Mouse (Mus musculus) forebrain, postnatal 0 days (tissue): ENCODE results near the gene Degs1. TPM values are rescaled to one million over a fixed set of nuclear protein-coding genes. Genes with fewer than 3 reads are reported as not detected.
A peak's percentile ranks its signal among the peaks of the same experiment; 100 is the strongest.

Experiments
- ATAC-seq: fragments of 200-750 bp; cut with Nextera tagmentation; 2 replicates; pipeline ENCODE4 v1.8.0; 2017; ENCODE audit warnings: mild to moderate bottlenecking, moderate library complexity
- DNase-seq: peaks from one replicate; pipeline ENCODE4 v3.0.0-alpha.2; 2015
- H3K27ac ChIP-seq: fragments of 300-500 bp; sonication (generic); 2 replicates; pipeline ENCODE4 v1.5.1; 2014; ENCODE audit warnings: low read depth, mild to moderate bottlenecking, antibody characterized with exemption, low read length, moderate library complexity, mixed read lengths
- H3K27me3 ChIP-seq: fragments of 300-500 bp; sonication (generic); 2 replicates; pipeline ENCODE4 v1.6.1; 2014; ENCODE audit warnings: mild to moderate bottlenecking, low read length, mixed read lengths; ENCODE audit not compliant: insufficient read depth
- H3K36me3 ChIP-seq: fragments of 300-500 bp; sonication (generic); 2 replicates; pipeline ENCODE4 v1.6.1; 2014; ENCODE audit warnings: mild to moderate bottlenecking, moderate library complexity; ENCODE audit not compliant: insufficient read depth
- H3K4me1 ChIP-seq: fragments of 300-500 bp; sonication (generic); 2 replicates; pipeline ENCODE4 v1.6.1; 2014; ENCODE audit warnings: antibody characterized with exemption; ENCODE audit not compliant: insufficient read depth
- H3K4me2 ChIP-seq: fragments of 300-500 bp; sonication (generic); 2 replicates; pipeline ENCODE4 v1.6.1; 2014; ENCODE audit warnings: low read depth, mild to moderate bottlenecking, moderate library complexity
- H3K4me3 ChIP-seq: fragments of 300-500 bp; sonication (generic); 2 replicates; pipeline ENCODE4 v1.5.1; 2014; ENCODE audit warnings: low read depth, low read length, mixed read lengths
- H3K9ac ChIP-seq: fragments of 300-500 bp; sonication (generic); 2 replicates; pipeline ENCODE4 v1.6.1; 2014; ENCODE audit warnings: mild to moderate bottlenecking
- H3K9me3 ChIP-seq: fragments of 300-500 bp; sonication (generic); 2 replicates; pipeline ENCODE4 v1.6.1; 2016; ENCODE audit warnings: low read length
- CTCF ChIP-seq: sonication (generic); IDR thresholded peaks from 2 replicates; pipeline ENCODE4 v1.5.1; 2016; ENCODE audit warnings: antibody characterized with exemption, control low read depth, low read depth
- WGBS: fragments of 180-500 bp; shearing (Covaris S2); extraction: QIAGEN DNeasy Blood & Tissue Kit; methylation state at CpG from one replicate; pipeline ENCODE4 v1.1.7; 2014; 5-methylcytosine and 5-hydroxymethylcytosine counted together
- polyA plus RNA-seq: library from polyadenylated mRNA; unstranded; fragments of >200 nt; fragmentation: Nextera tagmentation; extraction: Ambion mirVana; gene quantifications from 2 replicates; pipeline ENCODE4 v1.2.1, GENCODE M21; 2015
- total RNA-seq: library from RNA; depleted of rRNA; stranded (reverse); fragments of >200 nt; gene quantifications from 2 replicates; pipeline ENCODE4 v1.2.3, GENCODE M21; 2014; rRNA removed

The Degs1 gene
- total RNA-seq (55.5 and 62.5 TPM in 2 replicates), polyA plus RNA-seq (76.1 and 87.2 TPM in 2 replicates)

GRCm38 (mm10) chr1:182282091-182283075, at the start of gene Degs1:
TSS of gene Degs1 (minus strand) at chr1:182282804.
- H3K9me3 ChIP-seq, result no peaks in the 10 kb centered on the region
- peak within 1 kb of the TSS; percentile 83 for H3K4me3 ChIP-seq
- TF ChIP-seq CTCF, result no peak
- peak; percentile 91 for ATAC-seq
- H3K27me3 ChIP-seq, result 0 out of 2 replicates have a peak, but pooled peaks cover 3% of the 10 kb centered on the region
- peak within 1 kb of the TSS; percentile 92 for H3K9ac ChIP-seq
- H3K4me1 ChIP-seq, result peaks cover 9% of the 10 kb centered on the region; the same call in 1 of the 2 replicates
- H3K36me3 ChIP-seq, result peaks cover 17% of the 10 kb centered on the region
- under 1% methylated on average over 94 of the region's 94 CpGs for WGBS
- peak; percentile 92 for DNase-seq
- H3K27ac ChIP-seq, result peak within 1 kb of the TSS; percentile 82
- peak within 1 kb of the TSS; percentile 88 for H3K4me2 ChIP-seq

GRCm38 (mm10) chr1:182325919-182326318, 43.3 kb upstream of the Degs1 start:
- no peak for DNase-seq
- Histone ChIP-seq H3K36me3 (peaks cover 65% of the 10 kb centered on the region), H3K27me3 (no peaks in the 10 kb centered on the region), H3K4me1 (no peaks in the 10 kb centered on the region), H3K9me3 (no peaks in the 10 kb centered on the region), H3K27ac (no peak overlapping the region), H3K4me2 (no peak overlapping the region), H3K4me3 (no peak overlapping the region), H3K9ac (no peak overlapping the region)
- TF ChIP-seq CTCF, result no peak
- no peak for ATAC-seq
- 90% methylated on average over 1 of the region's 1 CpGs for WGBS

- Histone ChIP-seq H3K9ac (no peak overlapping the region), H3K4me2 (no peak overlapping the region), H3K9me3 (no peaks in the 10 kb centered on the region), H3K4me1 (no peaks in the 10 kb centered on the region), H3K36me3 (peaks cover 69% of the 10 kb centered on the region), H3K27ac (no peak overlapping the region), H3K4me3 (no peak overlapping the region), H3K27me3 (no peaks in the 10 kb centered on the region)
- ATAC-seq, result no peak
- no peak for DNase-seq
- WGBS, result 95% methylated on average over 7 of the region's 7 CpGs
- no peak for TF ChIP-seq CTCF
Measured at GRCm38 (mm10) chr1:182324552-182324951, 41.9 kb upstream of the Degs1 start.

GRCm38 (mm10) chr1:182323139-182323538, 40.5 kb upstream of the Degs1 start:
- Histone ChIP-seq H3K9me3 (no peaks in the 10 kb centered on the region), H3K4me3 (no peak overlapping the region), H3K27ac (no peak overlapping the region), H3K4me1 (no peaks in the 10 kb centered on the region), H3K9ac (no peak overlapping the region), H3K27me3 (no peaks in the 10 kb centered on the region), H3K4me2 (no peak overlapping the region), H3K36me3 (peaks cover 71% of the 10 kb centered on the region)
- 97% methylated on average over 3 of the region's 3 CpGs for WGBS
- no peak for TF ChIP-seq CTCF
- ATAC-seq (no peak), DNase-seq (no peak)

GRCm38 (mm10) chr1:182314201-182314600, 31.6 kb upstream of the Degs1 start:
- H3K27me3 ChIP-seq, result no peaks in the 10 kb centered on the region
- H3K4me1 ChIP-seq, result no peaks in the 10 kb centered on the region
- ATAC-seq, result no peak
- no peaks in the 10 kb centered on the region for H3K9me3 ChIP-seq
- 96% methylated on average over 5 of the region's 5 CpGs for WGBS
- H3K27ac ChIP-seq, result no peak overlapping the region
- H3K4me3 ChIP-seq, result no peak overlapping the region
- H3K36me3 ChIP-seq, result peaks cover 52% of the 10 kb centered on the region
- no peak for DNase-seq
- no peak overlapping the region for H3K9ac ChIP-seq
- no peak for TF ChIP-seq CTCF
- no peak overlapping the region for H3K4me2 ChIP-seq

GRCm38 (mm10) chr1:182313181-182313580, 30.6 kb upstream of the Degs1 start:
- ATAC-seq, result no peak
- Histone ChIP-seq H3K27ac (no peak overlapping the region), H3K4me3 (no peak overlapping the region), H3K9me3 (no peaks in the 10 kb centered on the region), H3K4me1 (no peaks in the 10 kb centered on the region), H3K27me3 (no peaks in the 10 kb centered on the region), H3K4me2 (no peak overlapping the region), H3K36me3 (peaks cover 42% of the 10 kb centered on the region), H3K9ac (no peak overlapping the region)
- 90% methylated on average over 8 of the region's 8 CpGs for WGBS
- DNase-seq, result no peak
- TF ChIP-seq CTCF, result no peak; the same call in 1 of the 2 replicates

GRCm38 (mm10) chr1:182311376-182311775, 28.8 kb upstream of the Degs1 start:
- Histone ChIP-seq H3K9me3 (no peaks in the 10 kb centered on the region), H3K27me3 (no peaks in the 10 kb centered on the region), H3K9ac (no peak overlapping the region), H3K27ac (no peak overlapping the region), H3K4me1 (no peaks in the 10 kb centered on the region), H3K4me2 (no peak overlapping the region), H3K4me3 (no peak overlapping the region), H3K36me3 (peaks cover 24% of the 10 kb centered on the region)
- peak; percentile 40 for TF ChIP-seq CTCF
- no peak for DNase-seq
- WGBS, result 96% methylated on average over 5 of the region's 5 CpGs
- no peak for ATAC-seq
